Mouse (Mus musculus) cerebellum, adult 2 months (tissue): ENCODE results near the gene Hivep2.

Experiments
- CTCF ChIP-seq: fragments of 200-500 bp; IDR thresholded peaks from 2 replicates; pipeline ENCODE4 v1.5.1; 2011; ENCODE audit warnings: low read depth, mild to moderate bottlenecking, control low read depth, low read length, moderate library complexity, borderline replicate concordance; ENCODE audit not compliant: insufficient read depth
- POLR2A ChIP-seq: fragments of 200-500 bp; IDR thresholded peaks from 2 replicates; pipeline ENCODE4 v1.6.1; 2011; ENCODE audit warnings: low read length, control low read depth, borderline replicate concordance; ENCODE audit not compliant: insufficient read depth

GRCm38 (mm10) chr10:14144840-14145239 is 179.0 kb downstream of the Hivep2 start:
- TF ChIP-seq CTCF = no peak
- TF ChIP-seq POLR2A = no peak
